Mouse (Mus musculus): ENCODE measurements around the gene Pkp3. TPM values are rescaled to one million over a fixed set of nuclear protein-coding genes. Genes with fewer than 3 reads are reported as not detected.
A peak's percentile ranks its signal among the peaks of the same experiment; 100 is the strongest.

The Pkp3 gene
- polyA plus RNA-seq, 1 experiment from 2014 or later, result 0.15 TPM

- no peak overlapping the region for H3K9ac ChIP-seq (replicated peaks)
- 26% methylated on average over 34 of the region's 34 CpGs for WGBS
- no peaks in the 10 kb centered on the region for H3K9me3 ChIP-seq
- ATAC-seq, result no peak
- H3K4me3 ChIP-seq (replicated peaks), result no peak overlapping the region
- H3K36me3 ChIP-seq, result no peaks in the 10 kb centered on the region
- H3K27ac ChIP-seq, result no peak overlapping the region
- H3K27me3 ChIP-seq, result peaks cover 12% of the 10 kb centered on the region
- no peak overlapping the region for H3K4me2 ChIP-seq (replicated peaks)
- no peaks in the 10 kb centered on the region for H3K4me1 ChIP-seq (replicated peaks)
Measured at GRCm38 (mm10) chr7:141079481-141080449, 1.7 kb downstream of the Pkp3 start.

DNA sequence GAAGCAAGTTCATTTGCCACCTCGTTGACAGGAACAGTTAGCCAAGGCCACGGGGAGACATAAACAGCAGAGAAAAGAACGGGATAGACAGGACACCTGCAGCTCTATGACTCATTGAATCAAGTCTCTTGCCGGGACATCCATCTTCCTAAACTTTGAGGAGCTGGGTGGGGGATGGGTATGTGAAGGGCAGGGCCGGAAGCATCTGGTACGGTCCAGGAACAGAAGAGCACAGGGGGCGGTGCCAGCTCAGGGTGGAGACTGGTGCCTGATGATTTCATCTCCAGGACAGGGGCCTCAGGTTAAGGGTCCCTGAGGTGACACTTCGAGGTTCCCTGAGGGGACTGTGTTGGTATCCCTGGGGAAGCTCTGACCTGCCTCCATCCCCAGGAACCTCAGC lies 9.9 kb downstream of the Pkp3 start:
- H3K27me3 ChIP-seq, result peaks cover 59% of the 10 kb centered on the region
- 57% methylated on average over 8 of the region's 8 CpGs for WGBS

DNA sequence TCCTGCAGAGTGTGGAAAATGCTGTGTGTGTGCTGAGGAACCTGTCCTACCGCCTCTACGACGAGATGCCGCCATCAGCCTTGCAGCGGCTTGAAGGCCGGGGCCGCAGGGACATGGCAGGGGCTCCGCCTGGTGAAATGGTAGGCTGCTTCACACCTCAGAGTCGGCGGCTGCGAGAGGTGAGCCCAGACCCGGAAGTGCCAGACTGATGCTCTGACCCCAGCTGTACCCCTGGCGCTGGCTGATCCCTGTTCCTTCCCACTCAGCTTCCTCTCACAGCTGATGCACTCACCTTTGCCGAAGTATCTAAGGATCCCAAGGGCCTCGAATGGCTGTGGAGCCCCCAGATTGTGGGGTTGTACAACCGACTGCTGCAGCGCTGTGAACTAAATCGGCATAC lies 10.5 kb downstream of the Pkp3 start:
- Histone ChIP-seq H3K36me3 (no peaks in the 10 kb centered on the region), H3K4me3 (replicated peaks) (no peak overlapping the region), H3K4me1 (replicated peaks) (peaks cover 9% of the 10 kb centered on the region), H3K9me3 (no peaks in the 10 kb centered on the region), H3K27ac (no peak overlapping the region), H3K9ac (replicated peaks) (0 out of 2 replicates have a peak overlapping the region, but pooled peaks have one; percentile 0), H3K27me3 (peaks cover 65% of the 10 kb centered on the region), H3K4me2 (replicated peaks) (0 out of 2 replicates have a peak overlapping the region, but pooled peaks have one; percentile 13)
- no peak; the same call in 1 of the 2 replicates for ATAC-seq
- 32% methylated on average over 18 of the region's 18 CpGs for WGBS

More for the DNA sequence above, 9.9 kb downstream of the Pkp3 start:
- H3K9me3 ChIP-seq, result no peaks in the 10 kb centered on the region
- H3K4me2 ChIP-seq (replicated peaks), result no peak overlapping the region
- H3K27ac ChIP-seq, result no peak overlapping the region
- H3K36me3 ChIP-seq, result no peaks in the 10 kb centered on the region
- no peak overlapping the region for H3K9ac ChIP-seq (replicated peaks)
- peaks cover 9% of the 10 kb centered on the region for H3K4me1 ChIP-seq (replicated peaks)
- no peak for ATAC-seq
- no peak overlapping the region for H3K4me3 ChIP-seq (replicated peaks)

GRCm38 (mm10) chr7:141090228-141090627 lies 12.2 kb downstream of the Pkp3 start:
- no peak overlapping the region for H3K4me3 ChIP-seq (replicated peaks)
- H3K27ac ChIP-seq, result no peak overlapping the region
- no peak overlapping the region for H3K4me2 ChIP-seq (replicated peaks)
- WGBS, result 59% methylated on average over 8 of the region's 8 CpGs
- peaks cover 66% of the 10 kb centered on the region for H3K27me3 ChIP-seq
- H3K9me3 ChIP-seq, result no peaks in the 10 kb centered on the region
- H3K36me3 ChIP-seq, result no peaks in the 10 kb centered on the region
- H3K9ac ChIP-seq (replicated peaks), result no peak overlapping the region
- no peak for ATAC-seq
- H3K4me1 ChIP-seq (replicated peaks), result peaks cover 9% of the 10 kb centered on the region

DNA sequence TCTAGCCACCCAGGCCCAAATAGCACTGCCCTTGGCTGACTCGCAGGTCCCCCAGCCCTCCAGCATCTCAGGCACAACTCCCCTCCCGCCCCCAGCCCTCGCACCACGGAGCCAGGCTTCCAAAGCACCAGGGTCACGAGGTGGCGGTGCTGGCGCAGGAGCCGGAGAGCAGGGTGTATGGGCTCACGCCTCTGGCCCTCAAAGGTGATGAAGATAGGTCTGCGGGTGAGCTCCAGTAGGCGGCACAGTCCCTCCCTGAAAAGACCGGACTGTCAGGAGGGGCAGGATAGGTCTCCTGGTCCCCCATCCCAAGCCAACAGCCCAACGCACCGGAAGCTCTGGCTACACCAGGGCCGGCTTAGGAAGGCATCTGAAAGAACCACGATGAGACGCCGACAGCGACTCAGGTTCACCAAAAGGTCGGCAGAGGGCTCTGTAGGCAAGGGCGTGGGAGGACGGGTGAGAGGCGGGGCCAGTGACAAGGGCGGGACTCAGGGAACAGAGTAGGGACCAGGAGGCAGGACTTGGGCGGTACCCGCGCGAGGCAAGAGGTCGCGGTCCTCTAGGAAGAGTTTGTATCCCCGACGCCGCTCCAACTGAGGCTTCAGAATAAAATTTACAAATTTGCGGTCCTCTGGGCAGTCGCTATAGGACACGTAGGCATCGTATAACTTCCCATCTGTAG lies 14.2 kb downstream of the Pkp3 start:
- peak overlapping the region; percentile 45 for H3K4me2 ChIP-seq (replicated peaks)
- H3K27me3 ChIP-seq, result peaks cover 66% of the 10 kb centered on the region
- no peaks in the 10 kb centered on the region for H3K9me3 ChIP-seq
- no peaks in the 10 kb centered on the region for H3K36me3 ChIP-seq
- H3K9ac ChIP-seq (replicated peaks), result 0 out of 2 replicates have a peak overlapping the region, but pooled peaks have one; percentile 14
- no peak overlapping the region for H3K27ac ChIP-seq
- ATAC-seq, result peak; percentile 81
- WGBS, result 5% methylated on average over 37 of the region's 37 CpGs
- peaks cover 9% of the 10 kb centered on the region for H3K4me1 ChIP-seq (replicated peaks)
- peak overlapping the region; percentile 22; the same call in 1 of the 2 replicates for H3K4me3 ChIP-seq (replicated peaks)

DNA sequence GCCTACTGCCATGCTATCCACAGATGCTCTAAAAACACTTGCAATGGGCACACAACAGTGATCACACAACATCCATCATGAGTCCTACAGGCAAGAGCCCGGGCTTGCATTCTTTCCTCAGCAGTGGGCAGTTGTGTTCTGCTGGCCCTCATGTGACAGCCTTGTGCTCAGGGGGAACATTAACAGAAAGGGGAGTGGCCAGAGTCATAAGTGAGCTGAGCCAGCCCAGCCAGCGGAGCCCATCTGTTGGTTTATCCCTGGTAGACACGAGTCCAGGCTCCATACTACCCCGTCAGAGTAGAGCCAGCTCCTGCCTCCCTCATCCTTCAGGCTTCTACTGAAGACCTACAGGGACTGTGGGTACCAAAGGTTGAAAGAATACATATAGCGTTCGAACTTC lies 15.9 kb downstream of the Pkp3 start:
- no peak overlapping the region for H3K4me3 ChIP-seq (replicated peaks)
- 85% methylated on average over 6 of the region's 6 CpGs for WGBS
- no peaks in the 10 kb centered on the region for H3K36me3 ChIP-seq
- H3K9me3 ChIP-seq, result no peaks in the 10 kb centered on the region
- H3K27me3 ChIP-seq, result peaks cover 61% of the 10 kb centered on the region
- H3K4me1 ChIP-seq (replicated peaks), result peaks cover 9% of the 10 kb centered on the region
- no peak overlapping the region for H3K27ac ChIP-seq
- no peak overlapping the region for H3K9ac ChIP-seq (replicated peaks)
- no peak overlapping the region for H3K4me2 ChIP-seq (replicated peaks)
- no peak for ATAC-seq

DNA sequence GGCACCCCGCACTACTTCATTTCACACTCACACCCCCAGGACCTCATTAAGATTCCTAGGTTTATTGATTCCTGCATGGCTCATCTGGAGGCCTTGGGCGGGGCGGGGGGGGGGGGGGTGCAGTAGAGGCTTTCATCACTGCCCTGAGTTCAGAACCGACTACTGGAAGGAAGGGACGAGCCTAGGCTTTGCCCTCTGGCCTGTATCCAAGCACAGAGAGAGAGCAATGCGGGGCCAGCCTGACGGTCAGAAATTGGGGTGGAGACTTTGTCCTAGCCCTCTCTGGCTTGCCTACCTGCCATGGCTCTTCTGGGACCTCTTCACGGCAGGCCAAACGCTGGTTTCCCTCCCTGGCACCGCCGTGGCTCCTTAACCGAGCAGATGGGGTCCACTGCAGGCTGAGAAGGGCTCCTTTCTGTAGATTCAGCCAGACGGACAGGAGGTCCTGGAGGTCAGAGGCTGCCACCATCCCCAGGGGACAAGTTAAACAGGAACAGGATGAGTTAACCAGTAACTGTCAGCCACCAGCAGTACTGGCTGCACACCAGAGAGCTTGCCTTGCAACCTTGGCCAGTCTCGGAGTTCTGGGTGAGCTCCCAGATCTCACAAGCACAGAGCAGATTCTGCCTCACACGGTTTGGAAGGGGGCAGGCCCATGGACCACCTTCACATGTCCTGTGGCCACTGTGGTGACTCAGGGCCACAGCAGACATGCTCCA lies 16.6 kb downstream of the Pkp3 start:
- no peak for ATAC-seq
- H3K27me3 ChIP-seq, result peaks cover 61% of the 10 kb centered on the region
- WGBS, result 67% methylated on average over 15 of the region's 15 CpGs

GRCm38 (mm10) chr7:141096021-141096420 lies 18.0 kb downstream of the Pkp3 start:
- no peaks in the 10 kb centered on the region for H3K9me3 ChIP-seq
- peaks cover 21% of the 10 kb centered on the region for H3K4me1 ChIP-seq (replicated peaks)
- no peak overlapping the region for H3K4me2 ChIP-seq (replicated peaks)
- H3K4me3 ChIP-seq (replicated peaks), result no peak overlapping the region
- no peaks in the 10 kb centered on the region for H3K36me3 ChIP-seq
- no peak overlapping the region for H3K27ac ChIP-seq
- H3K9ac ChIP-seq (replicated peaks), result no peak overlapping the region
- H3K27me3 ChIP-seq, result peaks cover 62% of the 10 kb centered on the region
- no peak for ATAC-seq
- WGBS, result 85% methylated on average over 6 of the region's 6 CpGs

More for the DNA sequence above, 16.6 kb downstream of the Pkp3 start:
- Histone ChIP-seq H3K4me3 (replicated peaks) (no peak overlapping the region), H3K9me3 (no peaks in the 10 kb centered on the region), H3K36me3 (no peaks in the 10 kb centered on the region), H3K4me2 (replicated peaks) (no peak overlapping the region), H3K4me1 (replicated peaks) (peaks cover 11% of the 10 kb centered on the region), H3K9ac (replicated peaks) (no peak overlapping the region), H3K27ac (no peak overlapping the region)

GRCm38 (mm10) chr7:141096649-141097056 lies 18.6 kb downstream of the Pkp3 start:
- no peak overlapping the region for H3K4me2 ChIP-seq (replicated peaks)
- H3K27ac ChIP-seq, result no peak overlapping the region
- H3K9me3 ChIP-seq, result no peaks in the 10 kb centered on the region
- peaks cover 21% of the 10 kb centered on the region for H3K4me1 ChIP-seq (replicated peaks)
- no peak overlapping the region for H3K4me3 ChIP-seq (replicated peaks)
- H3K27me3 ChIP-seq, result peaks cover 62% of the 10 kb centered on the region
- 42% methylated on average over 6 of the region's 6 CpGs for WGBS
- no peak overlapping the region for H3K9ac ChIP-seq (replicated peaks)
- no peaks in the 10 kb centered on the region for H3K36me3 ChIP-seq
- ATAC-seq, result no peak

DNA sequence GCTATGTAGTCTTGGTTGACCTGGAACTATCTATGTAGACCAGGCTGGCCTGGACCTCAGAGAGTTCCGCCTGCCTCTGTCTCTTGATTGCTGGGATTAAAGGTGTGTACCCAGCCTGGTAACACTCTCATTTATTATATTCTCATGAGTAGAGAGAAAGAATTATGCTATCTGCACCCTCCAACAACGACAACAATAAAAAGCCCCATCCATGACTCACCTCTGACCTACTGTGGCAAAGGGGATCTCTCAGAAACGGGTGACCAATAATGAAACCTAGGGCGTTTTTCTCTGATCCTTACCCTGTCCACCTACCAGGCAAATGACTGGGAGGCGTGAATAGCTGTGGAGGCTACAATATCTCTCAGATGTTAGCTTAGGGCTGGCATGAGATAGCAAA lies 19.2 kb downstream of the Pkp3 start:
- Histone ChIP-seq H3K36me3 (no peaks in the 10 kb centered on the region), H3K27ac (no peak overlapping the region), H3K9me3 (no peaks in the 10 kb centered on the region), H3K4me1 (replicated peaks) (peaks cover 18% of the 10 kb centered on the region), H3K4me2 (replicated peaks) (no peak overlapping the region), H3K27me3 (peaks cover 62% of the 10 kb centered on the region), H3K4me3 (replicated peaks) (no peak overlapping the region), H3K9ac (replicated peaks) (no peak overlapping the region)
- WGBS, result 86% methylated on average over 5 of the region's 5 CpGs
- ATAC-seq, result no peak

GRCm38 (mm10) chr7:141099911-141100691 lies 22.1 kb downstream of the Pkp3 start, which contains the start of gene Sigirr:
TSS of gene Sigirr (minus strand) at chr7:141100572.
- no peak within 1 kb of the TSS for H3K27ac ChIP-seq
- peak within 1 kb of the TSS; percentile 41 for H3K4me3 ChIP-seq (replicated peaks)
- H3K27me3 ChIP-seq, result peaks cover 60% of the 10 kb centered on the region
- 0 out of 2 replicates have a peak, but pooled peaks have one; percentile 24 for ATAC-seq
- H3K9ac ChIP-seq (replicated peaks), result peak within 1 kb of the TSS; percentile 51
- H3K4me1 ChIP-seq (replicated peaks), result peaks cover 12% of the 10 kb centered on the region
- WGBS, result 1% methylated on average over 56 of the region's 56 CpGs
- H3K4me2 ChIP-seq (replicated peaks), result peak within 1 kb of the TSS; percentile 56
- H3K36me3 ChIP-seq, result no peaks in the 10 kb centered on the region
- no peaks in the 10 kb centered on the region for H3K9me3 ChIP-seq
